Mouse (Mus musculus) heart, embryonic 16.5 days (tissue): ENCODE measurements around the gene Wwtr1. TPM values are rescaled to one million over a fixed set of nuclear protein-coding genes. Genes with fewer than 3 reads are reported as not detected.

Experiments used
- ATAC-seq: fragments of 200-750 bp; cut with Nextera tagmentation; replicated peaks from 2 replicates; pipeline ENCODE4 v1.8.0; 2017; ENCODE audit warnings: moderate number of reproducible peaks; ENCODE audit not compliant: insufficient read depth, low FRiP score; ENCODE audit errors: extremely low read depth
- H3K27ac ChIP-seq: fragments of 300-500 bp; sonication (generic); 2 replicates; pipeline ENCODE4 v1.5.1; 2014; ENCODE audit warnings: mild to moderate bottlenecking, low read length, control low read depth, moderate library complexity
- H3K27me3 ChIP-seq: fragments of 300-500 bp; sonication (generic); 2 replicates; pipeline ENCODE4 v1.6.1; 2014; ENCODE audit warnings: low read length, mixed read lengths; ENCODE audit not compliant: control insufficient read depth, insufficient read depth
- H3K36me3 ChIP-seq: fragments of 300-500 bp; sonication (generic); 2 replicates; pipeline ENCODE4 v1.6.1; 2014; ENCODE audit not compliant: control insufficient read depth, insufficient read depth
- H3K4me1 ChIP-seq: fragments of 300-500 bp; sonication (generic); 2 replicates; pipeline ENCODE4 v1.6.1; 2014; ENCODE audit warnings: low read length, mixed read lengths; ENCODE audit not compliant: control insufficient read depth, insufficient read depth
- H3K4me2 ChIP-seq: fragments of 300-500 bp; sonication (generic); 2 replicates; pipeline ENCODE4 v1.6.1; 2014; ENCODE audit warnings: low read depth, mild to moderate bottlenecking, control low read depth, low read length
- H3K4me3 ChIP-seq: fragments of 300-500 bp; sonication (generic); 2 replicates; pipeline ENCODE4 v1.5.1; 2014; ENCODE audit warnings: mild to moderate bottlenecking, control low read depth, low read length
- H3K9ac ChIP-seq: fragments of 300-500 bp; sonication (generic); 2 replicates; pipeline ENCODE4 v1.6.1; 2014; ENCODE audit warnings: low read length, control low read depth
- H3K9me3 ChIP-seq: fragments of 300-500 bp; sonication (generic); replicated peaks from 2 replicates; pipeline ENCODE4 v1.6.1; 2016; ENCODE audit warnings: low read length; ENCODE audit not compliant: control insufficient read depth
- WGBS: fragments of 180-500 bp; shearing (Covaris S2); extraction: QIAGEN DNeasy Blood & Tissue Kit; methylation state at CpG from one replicate; pipeline ENCODE4 v1.1.7; 2014; 5-methylcytosine and 5-hydroxymethylcytosine counted together
- polyA plus RNA-seq: library from polyadenylated mRNA; unstranded; fragments of >200 nt; fragmentation: Nextera tagmentation; extraction: Ambion mirVana; gene quantifications from 2 replicates; pipeline ENCODE4 v1.2.1, GENCODE M21; 2015

Wwtr1 gene
- polyA plus RNA-seq, 1 experiment from 2014 or later, result 17.7 TPM

DNA sequence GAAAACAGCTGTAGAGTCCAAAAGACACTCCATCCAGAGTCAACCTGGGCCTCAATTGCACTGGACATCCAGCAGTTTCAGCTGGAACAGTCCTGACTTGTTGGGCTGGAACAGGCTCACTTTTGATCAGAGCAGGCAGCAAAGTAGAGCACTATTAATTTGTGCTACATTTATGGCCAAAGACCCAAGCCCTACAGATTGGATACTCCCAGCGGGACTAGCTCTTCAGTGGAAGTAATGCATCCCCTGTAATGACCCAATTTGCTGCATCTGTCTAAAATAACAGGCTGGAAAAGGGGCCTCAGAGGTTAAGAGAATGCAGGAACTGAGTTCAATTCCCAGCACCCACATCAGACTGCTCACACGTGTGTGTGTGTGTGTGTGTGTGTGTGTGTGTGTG, 24.5 kb downstream of the Wwtr1 start:
- no peak overlapping the region for H3K9ac ChIP-seq
- WGBS, result 81% methylated on average over 2 of the region's 2 CpGs
- peaks cover 11% of the 10 kb centered on the region for H3K4me1 ChIP-seq
- no peak for ATAC-seq
- no peak overlapping the region for H3K4me2 ChIP-seq
- H3K36me3 ChIP-seq, result no peaks in the 10 kb centered on the region
- H3K27ac ChIP-seq, result no peak overlapping the region
- H3K4me3 ChIP-seq, result no peak overlapping the region
- no peaks in the 10 kb centered on the region for H3K9me3 ChIP-seq
- H3K27me3 ChIP-seq, result no peaks in the 10 kb centered on the region

DNA sequence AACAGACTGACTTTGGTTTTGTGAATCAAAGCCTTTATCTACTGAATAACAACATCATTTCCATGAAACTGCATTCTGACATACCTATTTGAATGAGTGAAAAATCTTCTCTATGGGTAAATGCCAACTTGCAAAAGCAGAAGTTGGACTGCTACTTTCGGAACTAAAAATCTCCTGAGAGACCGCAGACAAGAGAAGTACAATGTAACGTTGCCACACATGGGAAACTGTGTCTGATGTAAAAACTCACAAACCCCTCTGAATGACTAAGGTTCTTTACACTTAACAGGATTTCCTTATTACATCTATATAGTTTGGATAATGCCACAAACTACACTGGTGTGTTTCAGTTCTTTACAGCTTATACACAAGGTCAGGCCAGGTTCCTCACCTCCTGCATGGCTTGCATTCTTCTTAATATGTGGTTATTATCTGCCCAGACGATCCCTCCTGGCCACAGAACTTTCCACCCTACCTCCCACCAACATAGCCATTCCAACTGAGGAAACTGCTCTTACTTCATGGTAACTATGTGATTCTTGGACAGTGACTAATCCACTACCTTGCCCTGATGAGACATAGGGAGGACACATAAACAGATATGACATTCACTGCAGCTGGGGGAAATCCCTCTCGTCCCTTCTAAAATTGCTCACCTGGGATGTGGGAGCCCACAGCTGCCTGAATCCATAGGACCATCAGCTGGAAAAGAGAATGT, 25.1 kb downstream of the Wwtr1 start:
- WGBS, result 75% methylated on average over 5 of the region's 5 CpGs
- Histone ChIP-seq H3K9me3 (no peaks in the 10 kb centered on the region), H3K27ac (no peak overlapping the region), H3K4me3 (no peak overlapping the region), H3K36me3 (no peaks in the 10 kb centered on the region), H3K27me3 (no peaks in the 10 kb centered on the region), H3K9ac (no peak overlapping the region), H3K4me1 (peaks cover 11% of the 10 kb centered on the region), H3K4me2 (no peak overlapping the region)
- ATAC-seq, result no peak

- Histone ChIP-seq H3K27ac (peak overlapping the region; percentile 74), H3K4me1 (peaks cover 10% of the 10 kb centered on the region), H3K9ac (no peak overlapping the region), H3K9me3 (no peaks in the 10 kb centered on the region), H3K4me3 (no peak overlapping the region), H3K4me2 (no peak overlapping the region), H3K27me3 (no peaks in the 10 kb centered on the region), H3K36me3 (no peaks in the 10 kb centered on the region)
- WGBS, result 47% methylated on average over 9 of the region's 9 CpGs
- ATAC-seq, result peak; percentile 78
These were observed 31.6 kb downstream of the Wwtr1 start for GRCm38 (mm10) chr3:57544154-57544553.

- H3K9me3 ChIP-seq, result no peaks in the 10 kb centered on the region
- no peak for ATAC-seq
- H3K4me2 ChIP-seq, result no peak overlapping the region
- H3K27me3 ChIP-seq, result no peaks in the 10 kb centered on the region
- peaks cover 10% of the 10 kb centered on the region for H3K4me1 ChIP-seq
- H3K9ac ChIP-seq, result no peak overlapping the region
- no peak overlapping the region for H3K27ac ChIP-seq
- no peaks in the 10 kb centered on the region for H3K36me3 ChIP-seq
- no peak overlapping the region for H3K4me3 ChIP-seq
These were observed 32.8 kb downstream of the Wwtr1 start for GRCm38 (mm10) chr3:57542848-57543380.

GRCm38 (mm10) chr3:57541205-57541604, 34.5 kb downstream of the Wwtr1 start:
- Histone ChIP-seq H3K4me2 (no peak overlapping the region), H3K36me3 (no peaks in the 10 kb centered on the region), H3K9me3 (no peaks in the 10 kb centered on the region), H3K27me3 (no peaks in the 10 kb centered on the region), H3K4me3 (no peak overlapping the region), H3K27ac (peak overlapping the region; percentile 73), H3K4me1 (peaks cover 5% of the 10 kb centered on the region; the same call in 1 of the 2 replicates), H3K9ac (no peak overlapping the region)
- no peak for ATAC-seq
- WGBS, result 57% methylated on average over 7 of the region's 7 CpGs

DNA sequence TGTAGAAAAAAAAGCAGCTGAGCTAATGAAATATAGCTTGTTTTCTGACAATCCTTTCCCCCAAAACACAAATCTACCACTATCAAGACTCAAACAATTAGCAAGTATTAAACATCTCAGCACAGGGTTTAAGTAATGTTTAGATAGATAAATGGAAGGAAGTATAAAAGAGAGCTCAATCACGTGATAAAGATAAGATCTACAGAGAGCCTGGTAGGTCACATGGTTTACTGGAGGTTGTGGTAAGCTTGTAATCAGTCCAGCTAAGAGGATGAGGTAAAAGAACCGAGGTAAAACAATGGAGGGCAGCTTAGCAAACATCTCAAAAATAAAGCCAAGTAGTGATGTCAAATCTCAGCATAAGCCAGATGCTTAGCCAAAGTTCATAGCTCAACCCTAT, 35.2 kb downstream of the Wwtr1 start:
- no peak for ATAC-seq
- H3K27ac ChIP-seq, result peak overlapping the region; percentile 73
- H3K4me1 ChIP-seq, result peaks cover 10% of the 10 kb centered on the region
- H3K9me3 ChIP-seq, result no peaks in the 10 kb centered on the region
- H3K36me3 ChIP-seq, result no peaks in the 10 kb centered on the region
- H3K27me3 ChIP-seq, result no peaks in the 10 kb centered on the region
- H3K9ac ChIP-seq, result no peak overlapping the region
- no peak overlapping the region for H3K4me2 ChIP-seq
- H3K4me3 ChIP-seq, result no peak overlapping the region
- WGBS, result 23% methylated on average over 2 of the region's 2 CpGs

DNA sequence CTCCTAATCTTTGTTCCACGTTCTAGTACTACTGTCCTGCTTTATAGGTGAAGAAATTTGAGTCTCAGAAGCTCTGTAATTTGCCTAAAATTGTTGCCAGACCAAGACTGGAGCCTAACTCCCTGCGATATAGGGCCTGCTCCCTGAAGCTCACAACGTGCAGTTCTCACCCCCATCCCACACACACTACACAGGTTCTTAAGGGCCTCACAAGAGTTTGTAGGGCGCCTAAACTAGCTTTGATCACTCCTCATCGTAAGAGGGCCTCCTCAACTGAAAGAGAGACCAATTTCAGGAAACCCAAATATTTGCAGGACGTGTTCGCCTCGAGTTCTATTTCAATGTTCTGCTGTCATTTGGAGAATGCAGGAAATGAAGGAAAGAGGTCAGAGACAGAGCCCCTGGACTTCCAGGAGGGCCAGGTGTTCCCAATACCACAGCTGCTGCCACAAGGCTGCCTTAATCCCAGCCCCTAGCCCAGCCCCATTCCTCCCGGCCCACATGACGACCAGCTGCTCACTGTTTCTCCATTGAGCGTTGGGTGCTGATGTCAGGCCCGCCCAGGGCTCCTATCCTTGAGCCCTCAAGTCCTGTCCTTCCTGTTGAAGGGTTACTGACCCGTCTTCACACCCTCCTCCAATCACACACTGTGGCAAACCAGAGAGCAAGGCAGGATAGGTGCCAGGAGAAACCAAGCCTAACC, 40.1 kb downstream of the Wwtr1 start:
- no peaks in the 10 kb centered on the region for H3K36me3 ChIP-seq
- H3K4me1 ChIP-seq, result peaks cover 35% of the 10 kb centered on the region
- no peak overlapping the region for H3K27ac ChIP-seq
- no peaks in the 10 kb centered on the region for H3K9me3 ChIP-seq
- no peak overlapping the region for H3K4me3 ChIP-seq
- H3K4me2 ChIP-seq, result no peak overlapping the region
- H3K27me3 ChIP-seq, result no peaks in the 10 kb centered on the region
- H3K9ac ChIP-seq, result no peak overlapping the region
- 60% methylated on average over 13 of the region's 13 CpGs for WGBS
- no peak for ATAC-seq

DNA sequence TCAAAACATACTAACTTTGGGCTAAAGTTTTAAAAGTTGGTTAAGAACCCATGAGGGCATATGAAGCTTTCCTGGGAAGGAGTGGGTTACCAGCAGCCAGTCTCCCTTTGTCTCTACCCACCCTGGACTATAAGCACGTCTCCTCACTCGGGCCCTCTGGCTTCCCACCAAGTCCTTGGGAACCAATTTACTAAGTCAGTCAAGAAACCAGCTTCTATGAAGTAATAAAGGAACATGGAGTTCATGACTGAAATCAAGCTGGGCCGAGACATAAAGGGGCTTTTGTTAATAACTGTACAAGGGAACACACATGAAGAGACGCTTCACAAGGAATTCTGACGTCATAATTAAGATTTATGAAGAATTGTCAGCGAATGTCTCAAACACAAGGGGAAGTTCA, 41.3 kb downstream of the Wwtr1 start:
- no peaks in the 10 kb centered on the region for H3K27me3 ChIP-seq
- no peaks in the 10 kb centered on the region for H3K9me3 ChIP-seq
- no peaks in the 10 kb centered on the region for H3K36me3 ChIP-seq
- H3K4me3 ChIP-seq, result no peak overlapping the region
- H3K27ac ChIP-seq, result peak overlapping the region; percentile 10; the same call in 1 of the 2 replicates
- peaks cover 39% of the 10 kb centered on the region for H3K4me1 ChIP-seq
- 71% methylated on average over 6 of the region's 6 CpGs for WGBS
- H3K4me2 ChIP-seq, result no peak overlapping the region
- ATAC-seq, result no peak
- no peak overlapping the region for H3K9ac ChIP-seq

DNA sequence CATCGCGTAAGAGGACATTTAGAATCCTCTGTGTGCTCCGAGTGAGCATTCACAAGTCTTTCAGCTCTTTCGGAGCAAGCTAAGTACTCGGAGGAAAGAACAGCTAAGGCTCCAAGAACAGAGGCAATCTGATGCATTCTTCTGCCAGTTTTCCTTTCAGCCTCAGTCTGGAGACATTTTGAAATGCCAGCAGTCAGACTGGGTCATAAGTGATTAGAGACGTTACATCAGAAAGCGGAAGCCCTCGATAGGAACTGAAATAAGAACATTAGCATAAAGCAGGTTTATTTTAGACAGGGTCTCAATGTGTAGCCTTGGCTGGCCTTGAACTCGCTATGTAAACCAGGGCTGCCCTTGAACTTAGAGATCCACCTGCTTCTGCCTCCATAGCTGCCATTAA, 41.8 kb downstream of the Wwtr1 start:
- WGBS, result 73% methylated on average over 9 of the region's 9 CpGs
- Histone ChIP-seq H3K27ac (peak overlapping the region; percentile 10), H3K4me1 (peaks cover 39% of the 10 kb centered on the region), H3K9ac (no peak overlapping the region), H3K4me2 (no peak overlapping the region), H3K36me3 (no peaks in the 10 kb centered on the region), H3K27me3 (no peaks in the 10 kb centered on the region), H3K4me3 (no peak overlapping the region), H3K9me3 (no peaks in the 10 kb centered on the region)
- no peak for ATAC-seq
